Mouse (Mus musculus): ENCODE measurements at regions not wholly inside any gene's neighbourhood (a gene's known extent, or its start where the extent isn't known, plus 50 kb on each side); places are given as distances from the start of the nearest gene placed in this dataset.

DNA sequence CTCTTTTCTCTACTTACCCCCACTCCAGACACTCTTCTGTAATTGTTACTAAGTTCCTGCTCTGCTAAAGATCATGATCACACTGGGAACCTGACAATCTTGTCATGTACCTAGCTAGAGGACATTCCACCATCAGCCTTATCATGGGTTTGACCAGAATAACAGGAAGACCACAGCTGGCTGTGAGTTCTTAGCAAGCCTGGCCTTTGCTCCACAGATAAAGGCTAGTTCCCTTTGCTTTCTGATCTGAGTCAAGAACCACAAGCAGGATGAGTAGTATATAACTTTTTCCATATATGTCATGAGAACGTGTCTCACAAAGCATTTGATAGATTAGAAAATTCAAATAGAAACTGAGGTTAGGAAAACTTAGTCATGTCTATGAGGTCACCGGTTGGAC lies 266.1 kb downstream of the Mat2b start:
- 39% methylated on average over 2 of the region's 2 CpGs for WGBS
- H3K4me1 ChIP-seq (ENCODE audit: control insufficient read depth, insufficient read depth, low read length): no peaks in the 10 kb centered on the region
- no peak overlapping the region for H3K9ac ChIP-seq (ENCODE audit: low read depth, low read length)
- intact Hi-C loops (cut with DNase I): no loop called here
- no peaks in the 10 kb centered on the region for H3K27me3 ChIP-seq (ENCODE audit: control insufficient read depth, insufficient read depth, low read length)
- TF ChIP-seq POLR2A (IDR thresholded peaks at IDR 0.05; ENCODE audit: insufficient read depth, low read depth, low read length) (no peak), CTCF (IDR thresholded peaks at IDR 0.05) (no peak), EP300 (IDR thresholded peaks at IDR 0.05; ENCODE audit: insufficient read depth, low read depth, low read length) (no peak)
- no peaks in the 10 kb centered on the region for H3K36me3 ChIP-seq (ENCODE audit: control insufficient read depth, insufficient read depth, low read length)
- H3K4me3 ChIP-seq: no peak overlapping the region
- H3K27ac ChIP-seq: no peak overlapping the region
- no peaks in the 10 kb centered on the region for H3K79me2 ChIP-seq (replicated peaks; ENCODE audit: control insufficient read depth, insufficient read depth, low read length)
- no peak for DNase-seq

DNA sequence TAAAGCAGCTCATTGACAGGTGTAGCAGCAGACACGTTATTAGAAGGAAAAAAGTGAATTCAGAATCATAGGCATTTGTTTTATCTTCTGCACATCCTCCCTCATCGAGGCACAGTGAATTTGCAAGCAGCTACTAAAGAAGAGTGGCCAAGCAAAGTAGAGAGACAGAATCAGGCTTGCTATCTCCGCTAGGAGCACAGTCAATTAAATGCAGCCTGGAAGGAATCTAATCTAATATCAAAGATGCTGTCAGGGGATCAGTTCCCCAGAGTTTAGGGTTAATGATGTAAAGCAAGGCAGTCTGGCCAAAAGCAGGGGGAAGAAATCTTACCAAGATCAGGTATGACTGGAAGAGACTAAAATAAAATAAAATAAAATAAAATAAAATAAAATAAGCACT lies 270.7 kb downstream of the Mat2b start:
- intact Hi-C loops (cut with DNase I): no loop called here
- H3K27me3 ChIP-seq (ENCODE audit: control insufficient read depth, insufficient read depth, low read length): no peaks in the 10 kb centered on the region
- no peaks in the 10 kb centered on the region for H3K36me3 ChIP-seq (ENCODE audit: control insufficient read depth, insufficient read depth, low read length)
- H3K79me2 ChIP-seq (replicated peaks; ENCODE audit: control insufficient read depth, insufficient read depth, low read length): no peaks in the 10 kb centered on the region
- H3K27ac ChIP-seq: no peak overlapping the region
- no peak for DNase-seq
- no peak overlapping the region for H3K4me3 ChIP-seq
- no peaks in the 10 kb centered on the region for H3K4me1 ChIP-seq (ENCODE audit: control insufficient read depth, insufficient read depth, low read length)
- WGBS: 61% methylated on average over 3 of the region's 3 CpGs
- no peak overlapping the region for H3K9ac ChIP-seq (ENCODE audit: low read depth, low read length)
- TF ChIP-seq EP300 (IDR thresholded peaks at IDR 0.05; ENCODE audit: insufficient read depth, low read depth, low read length): no peak
- no peak for TF ChIP-seq CTCF (IDR thresholded peaks at IDR 0.05)
- no peak for TF ChIP-seq POLR2A (IDR thresholded peaks at IDR 0.05; ENCODE audit: insufficient read depth, low read depth, low read length)

DNA sequence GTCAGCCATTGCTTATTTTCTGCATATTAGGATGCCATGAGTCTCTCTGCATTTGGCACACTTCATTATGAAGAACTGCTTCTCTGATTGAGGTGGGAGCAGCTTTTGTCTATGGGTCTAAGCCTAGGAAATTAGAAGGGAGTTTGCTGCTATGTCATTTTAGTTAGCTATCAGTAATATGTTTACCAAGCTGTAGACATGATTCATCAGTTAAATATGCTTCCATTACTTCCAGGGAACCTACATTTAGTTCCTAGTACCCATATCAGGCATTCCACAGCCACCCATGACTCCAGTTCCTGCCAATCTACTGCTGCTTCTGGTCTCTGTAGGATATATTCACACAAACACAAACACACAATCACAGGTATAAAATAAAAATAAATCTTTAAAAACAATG lies 287.4 kb downstream of the Mat2b start:
- H3K9ac ChIP-seq (ENCODE audit: low read depth, low read length): no peak overlapping the region
- no peaks in the 10 kb centered on the region for H3K4me1 ChIP-seq (ENCODE audit: control insufficient read depth, insufficient read depth, low read length)
- H3K36me3 ChIP-seq (ENCODE audit: control insufficient read depth, insufficient read depth, low read length): no peaks in the 10 kb centered on the region
- DNase-seq: no peak
- TF ChIP-seq CTCF (IDR thresholded peaks at IDR 0.05) (no peak), POLR2A (IDR thresholded peaks at IDR 0.05; ENCODE audit: insufficient read depth, low read depth, low read length) (no peak), EP300 (IDR thresholded peaks at IDR 0.05; ENCODE audit: insufficient read depth, low read depth, low read length) (no peak)
- H3K27ac ChIP-seq: no peak overlapping the region
- intact Hi-C loops (cut with DNase I): no loop called here
- no peaks in the 10 kb centered on the region for H3K79me2 ChIP-seq (replicated peaks; ENCODE audit: control insufficient read depth, insufficient read depth, low read length)
- H3K27me3 ChIP-seq (ENCODE audit: control insufficient read depth, insufficient read depth, low read length): no peaks in the 10 kb centered on the region
- H3K4me3 ChIP-seq: no peak overlapping the region

DNA sequence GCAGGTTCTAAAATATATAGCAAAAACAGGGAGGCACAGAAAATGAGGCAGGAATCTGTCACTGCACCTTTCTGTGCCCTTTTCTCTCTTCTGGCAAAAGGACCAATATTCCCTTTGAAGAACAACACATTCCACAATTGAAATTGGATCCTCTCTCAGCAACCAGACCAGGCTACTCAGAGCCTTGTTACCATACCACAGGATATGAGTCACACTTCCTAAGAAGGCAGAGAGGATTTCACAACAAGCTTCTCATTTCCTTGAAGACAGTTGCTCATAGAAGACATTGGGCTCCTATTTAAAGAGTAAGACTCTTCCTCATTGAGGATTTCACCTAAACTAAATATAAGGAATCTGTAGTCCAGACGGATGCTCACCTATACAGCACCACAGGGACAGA lies 292.8 kb downstream of the Mat2b start:
- H3K79me2 ChIP-seq (replicated peaks; ENCODE audit: control insufficient read depth, insufficient read depth, low read length): no peaks in the 10 kb centered on the region
- WGBS: 39% methylated on average over 1 of the region's 1 CpGs
- no peak overlapping the region for H3K4me3 ChIP-seq
- no peaks in the 10 kb centered on the region for H3K27me3 ChIP-seq (ENCODE audit: control insufficient read depth, insufficient read depth, low read length)
- H3K9ac ChIP-seq (ENCODE audit: low read depth, low read length): no peak overlapping the region
- intact Hi-C loops (cut with DNase I): no loop called here
- no peak for DNase-seq
- no peaks in the 10 kb centered on the region for H3K36me3 ChIP-seq (ENCODE audit: control insufficient read depth, insufficient read depth, low read length)
- no peak for TF ChIP-seq POLR2A (IDR thresholded peaks at IDR 0.05; ENCODE audit: insufficient read depth, low read depth, low read length)
- TF ChIP-seq CTCF (IDR thresholded peaks at IDR 0.05): no peak
- TF ChIP-seq EP300 (IDR thresholded peaks at IDR 0.05; ENCODE audit: insufficient read depth, low read depth, low read length): no peak
- no peak overlapping the region for H3K27ac ChIP-seq
- H3K4me1 ChIP-seq (ENCODE audit: control insufficient read depth, insufficient read depth, low read length): no peaks in the 10 kb centered on the region

DNA sequence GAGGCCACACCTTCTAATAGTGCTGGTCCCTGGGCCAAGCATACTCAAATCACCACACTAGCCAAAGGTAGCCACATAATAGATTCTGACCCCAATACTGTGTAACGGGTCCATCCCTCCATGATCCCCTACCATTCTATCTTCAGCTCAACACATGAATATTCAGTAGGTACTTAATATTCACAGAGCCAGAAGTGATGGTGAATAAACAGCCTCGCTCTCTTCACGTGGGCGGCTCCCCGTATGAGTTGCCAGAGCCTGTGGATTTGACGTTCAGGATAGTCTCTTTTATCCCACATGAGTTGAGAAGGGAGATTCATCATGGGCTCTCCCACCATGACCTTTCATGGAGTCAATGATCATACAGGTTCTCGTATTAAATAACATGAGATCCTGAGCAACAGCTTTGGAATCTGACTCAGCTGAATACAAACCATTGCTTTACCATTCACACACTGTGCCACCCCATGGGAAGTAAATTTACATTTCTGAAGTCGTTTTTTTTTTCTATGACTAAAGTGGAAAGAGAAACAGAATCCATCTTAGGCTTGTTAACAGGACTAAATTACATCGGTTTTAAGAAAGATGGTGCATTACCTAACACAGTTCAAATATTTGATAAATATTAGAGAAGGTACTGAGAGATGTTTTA lies 297.4 kb downstream of the Mat2b start:
- H3K9ac ChIP-seq (ENCODE audit: low read depth, low read length): no peak overlapping the region
- TF ChIP-seq CTCF (IDR thresholded peaks at IDR 0.05) (no peak), POLR2A (IDR thresholded peaks at IDR 0.05; ENCODE audit: insufficient read depth, low read depth, low read length) (no peak), EP300 (IDR thresholded peaks at IDR 0.05; ENCODE audit: insufficient read depth, low read depth, low read length) (no peak)
- H3K4me1 ChIP-seq (ENCODE audit: control insufficient read depth, insufficient read depth, low read length): no peaks in the 10 kb centered on the region
- H3K36me3 ChIP-seq (ENCODE audit: control insufficient read depth, insufficient read depth, low read length): no peaks in the 10 kb centered on the region
- no peaks in the 10 kb centered on the region for H3K27me3 ChIP-seq (ENCODE audit: control insufficient read depth, insufficient read depth, low read length)
- no peak for DNase-seq
- intact Hi-C loops (cut with DNase I): no loop called here
- H3K4me3 ChIP-seq: no peak overlapping the region
- no peak overlapping the region for H3K27ac ChIP-seq
- WGBS: 82% methylated on average over 9 of the region's 9 CpGs
- H3K79me2 ChIP-seq (replicated peaks; ENCODE audit: control insufficient read depth, insufficient read depth, low read length): no peaks in the 10 kb centered on the region

DNA sequence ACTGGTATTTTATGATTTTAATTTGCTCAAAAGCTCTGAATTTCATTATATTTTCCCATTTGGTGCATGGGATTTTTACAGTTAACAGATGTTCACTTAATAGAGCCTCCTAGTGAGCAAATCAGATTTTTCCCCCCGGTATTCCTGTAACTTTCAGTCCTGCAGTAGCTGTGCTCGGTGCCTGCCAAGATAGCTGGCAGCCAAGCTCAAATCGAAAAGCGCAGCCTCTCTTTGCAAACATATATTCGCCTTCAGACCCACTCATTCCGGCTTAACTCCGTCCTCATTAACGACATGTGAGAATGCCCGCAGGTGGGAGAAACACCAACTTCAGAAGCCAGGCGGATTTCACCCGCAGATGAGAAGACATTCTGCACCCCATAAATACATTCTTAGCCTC lies 299.7 kb downstream of the Mat2b start:
- DNase-seq: no peak
- Histone ChIP-seq H3K79me2 (replicated peaks; ENCODE audit: control insufficient read depth, insufficient read depth, low read length) (no peaks in the 10 kb centered on the region), H3K36me3 (ENCODE audit: control insufficient read depth, insufficient read depth, low read length) (no peaks in the 10 kb centered on the region), H3K27me3 (ENCODE audit: control insufficient read depth, insufficient read depth, low read length) (no peaks in the 10 kb centered on the region), H3K9ac (ENCODE audit: low read depth, low read length) (no peak overlapping the region), H3K4me1 (ENCODE audit: control insufficient read depth, insufficient read depth, low read length) (no peaks in the 10 kb centered on the region), H3K4me3 (no peak overlapping the region), H3K27ac (no peak overlapping the region)
- intact Hi-C loops (cut with DNase I): no loop called here
- WGBS: 69% methylated on average over 11 of the region's 11 CpGs
- no peak for TF ChIP-seq CTCF (IDR thresholded peaks at IDR 0.05)
- TF ChIP-seq POLR2A (IDR thresholded peaks at IDR 0.05; ENCODE audit: insufficient read depth, low read depth, low read length): no peak
- TF ChIP-seq EP300 (IDR thresholded peaks at IDR 0.05; ENCODE audit: insufficient read depth, low read depth, low read length): no peak
